Mouse (Mus musculus) stomach, embryonic 14.5 days (tissue): Measurements from ENCODE around the gene Ift172. TPM values are rescaled to one million over a fixed set of nuclear protein-coding genes. Genes with fewer than 3 reads are reported as not detected.
"Not testable (repeated sequence)": the region's sequence is repeated elsewhere in the genome, so short reads cannot be mapped to it uniquely, and the experiment has no call there.

Source experiments
- ATAC-seq: fragments of 200-750 bp; cut with Nextera tagmentation; 2 replicates; pipeline ENCODE4 v1.8.0; 2017; ENCODE audit warnings: low read depth, moderate TSS enrichment; ENCODE audit not compliant: insufficient number of reproducible peaks, insufficient read depth, low FRiP score
- H3K27ac ChIP-seq: fragments of 300-500 bp; sonication (generic); 2 replicates; pipeline ENCODE4 v1.5.1; 2014; ENCODE audit warnings: mild to moderate bottlenecking, low read length, moderate library complexity, mixed read lengths
- H3K27me3 ChIP-seq: fragments of 300-500 bp; sonication (generic); 2 replicates; pipeline ENCODE4 v1.6.1; 2014; ENCODE audit warnings: low read length, control low read depth, mixed read lengths; ENCODE audit not compliant: control insufficient read depth, insufficient read depth
- H3K36me3 ChIP-seq: fragments of 300-500 bp; sonication (generic); 2 replicates; pipeline ENCODE4 v1.6.1; 2014; ENCODE audit warnings: mild to moderate bottlenecking, control low read depth, low read length, moderate library complexity, mixed read lengths; ENCODE audit not compliant: control insufficient read depth, insufficient read depth
- H3K4me1 ChIP-seq: fragments of 300-500 bp; sonication (generic); 2 replicates; pipeline ENCODE4 v1.6.1; 2014; ENCODE audit warnings: low read length, control low read depth, mixed read lengths; ENCODE audit not compliant: control insufficient read depth, insufficient read depth
- H3K4me2 ChIP-seq: fragments of 300-500 bp; sonication (generic); replicated peaks from 2 replicates; pipeline ENCODE4 v1.6.1; 2014; ENCODE audit warnings: low read depth, low read length, control low read depth
- H3K4me3 ChIP-seq: fragments of 300-500 bp; sonication (generic); 2 replicates; pipeline ENCODE4 v1.5.1; 2014; ENCODE audit warnings: low read depth, low read length, control low read depth
- H3K9ac ChIP-seq: fragments of 300-500 bp; sonication (generic); replicated peaks from 2 replicates; pipeline ENCODE4 v1.6.1; 2014; ENCODE audit warnings: low read depth, mild to moderate bottlenecking, control low read depth, low read length, moderate library complexity, mixed read lengths
- H3K9me3 ChIP-seq: fragments of 300-500 bp; sonication (generic); 2 replicates; pipeline ENCODE4 v1.6.1; 2016; ENCODE audit warnings: low read depth, low read length, control low read depth; ENCODE audit not compliant: control insufficient read depth
- WGBS: fragments of 180-500 bp; shearing (Covaris S2); extraction: QIAGEN DNeasy Blood & Tissue Kit; methylation state at CpG from one replicate; pipeline ENCODE4 v1.1.7; 2014; 5-methylcytosine and 5-hydroxymethylcytosine counted together
- polyA plus RNA-seq: library from polyadenylated mRNA; unstranded; fragments of >200 nt; fragmentation: Nextera tagmentation; extraction: Ambion mirVana; gene quantifications from 2 replicates; pipeline ENCODE4 v1.2.1, GENCODE M21; 2014

Ift172 gene
- polyA plus RNA-seq, 1 experiment from 2014 or later: 35.5 TPM

- Histone ChIP-seq H3K4me1 (0 out of 2 replicates have a peak, but pooled peaks cover 4% of the 10 kb centered on the region), H3K27me3 (no peaks in the 10 kb centered on the region), H3K27ac (no peak overlapping the region), H3K4me3 (peak overlapping the region; percentile 100), H3K4me2 (peak overlapping the region; percentile 84), H3K36me3 (no peaks in the 10 kb centered on the region), H3K9me3 (no peaks in the 10 kb centered on the region), H3K9ac (no peak overlapping the region)
- 2% methylated on average over 2 of the region's 2 CpGs for WGBS
- no peak for ATAC-seq
Measured at GRCm38 (mm10) chr5:31219070-31219469, 71.8 kb downstream of the Ift172 start.

GRCm38 (mm10) chr5:31218294-31218693 is 72.6 kb downstream of the Ift172 start:
- Histone ChIP-seq H3K27ac (no peak overlapping the region), H3K9ac (no peak overlapping the region), H3K27me3 (no peaks in the 10 kb centered on the region), H3K4me2 (no peak overlapping the region), H3K4me3 (no peak overlapping the region), H3K9me3 (no peaks in the 10 kb centered on the region), H3K36me3 (no peaks in the 10 kb centered on the region), H3K4me1 (0 out of 2 replicates have a peak, but pooled peaks cover 4% of the 10 kb centered on the region)
- ATAC-seq: no peak
- 56% methylated on average over 7 of the region's 7 CpGs for WGBS

- not testable (repeated sequence) for H3K36me3 ChIP-seq, H3K27me3 ChIP-seq, H3K27ac ChIP-seq, ATAC-seq, H3K9ac ChIP-seq, H3K9me3 ChIP-seq, H3K4me1 ChIP-seq, H3K4me3 ChIP-seq, H3K4me2 ChIP-seq
- 91% methylated on average over 6 of the region's 6 CpGs for WGBS
Measured at GRCm38 (mm10) chr5:31216554-31216953, 74.4 kb downstream of the Ift172 start.

GRCm38 (mm10) chr5:31204421-31204820 is 86.5 kb downstream of the Ift172 start:
- Histone ChIP-seq H3K27me3 (no peaks in the 10 kb centered on the region), H3K4me2 (no peak overlapping the region), H3K9me3 (peaks cover 5% of the 10 kb centered on the region), H3K4me1 (peaks cover 12% of the 10 kb centered on the region; the same call in 1 of the 2 replicates), H3K4me3 (no peak overlapping the region), H3K36me3 (peaks cover 44% of the 10 kb centered on the region), H3K27ac (no peak overlapping the region), H3K9ac (no peak overlapping the region)
- ATAC-seq: no peak
- WGBS: 92% methylated on average over 6 of the region's 6 CpGs

- WGBS: 91% methylated on average over 2 of the region's 2 CpGs
- Histone ChIP-seq H3K27ac (no peak overlapping the region), H3K36me3 (peaks cover 49% of the 10 kb centered on the region), H3K4me2 (no peak overlapping the region), H3K4me1 (peaks cover 12% of the 10 kb centered on the region; the same call in 1 of the 2 replicates), H3K4me3 (no peak overlapping the region), H3K27me3 (no peaks in the 10 kb centered on the region), H3K9me3 (peaks cover 5% of the 10 kb centered on the region), H3K9ac (no peak overlapping the region)
- ATAC-seq: no peak
Measured at GRCm38 (mm10) chr5:31203866-31204265, 87.0 kb downstream of the Ift172 start.

Other genes starting within 250 kb of the Ift172 start
- 173 and 186 TPM in 2 replicates for gene Atraid, start 242.8 kb downstream of the Ift172 start, polyA plus RNA-seq
- gene Slc5a6, start 242.2 kb downstream of the Ift172 start, polyA plus RNA-seq: 9.2 and 9.7 TPM in 2 replicates
- 21.7 and 26.3 TPM in 2 replicates for gene Cad, start 236.3 kb downstream of the Ift172 start, polyA plus RNA-seq
- not detected in 2 replicates for gene Dnajc5g, start 184.8 kb downstream of the Ift172 start, polyA plus RNA-seq
- gene Slc30a3, start 182.9 kb downstream of the Ift172 start, polyA plus RNA-seq: 0.30 and 0.52 TPM in 2 replicates
- gene Trim54, start 174.4 kb downstream of the Ift172 start, polyA plus RNA-seq: not detected in 2 replicates
- not detected in 2 replicates for gene Ucn, start 152.3 kb downstream of the Ift172 start, polyA plus RNA-seq
- 69.8 and 72.3 TPM in 2 replicates for gene Mpv17, start 136.9 kb downstream of the Ift172 start, polyA plus RNA-seq
- gene Gm29609, start 111.2 kb downstream of the Ift172 start, polyA plus RNA-seq: 1.1 and 1.8 TPM in 2 replicates
- 63.2 and 77.7 TPM in 2 replicates for gene Gtf3c2, start 111.0 kb downstream of the Ift172 start, polyA plus RNA-seq
- 123 and 125 TPM in 2 replicates for gene Snx17, start 97.9 kb downstream of the Ift172 start, polyA plus RNA-seq
- gene Eif2b4, start 97.7 kb downstream of the Ift172 start, polyA plus RNA-seq: 52.5 and 60.2 TPM in 2 replicates
- 5.1 and 5.6 TPM in 2 replicates for gene Zfp513, start 88.8 kb downstream of the Ift172 start, polyA plus RNA-seq
- 108 and 112 TPM in 2 replicates for gene Ppm1g, start 70.4 kb downstream of the Ift172 start, polyA plus RNA-seq
- 168 and 169 TPM in 2 replicates for gene Nrbp1, start 50.3 kb downstream of the Ift172 start, polyA plus RNA-seq
- gene Gm9970, start 49.9 kb downstream of the Ift172 start, polyA plus RNA-seq: 0.51 and 1.0 TPM in 2 replicates
- 63.6 and 68.9 TPM in 2 replicates for gene Krtcap3, start 39.4 kb downstream of the Ift172 start, polyA plus RNA-seq
- 44.4 and 46.0 TPM in 2 replicates for gene Fndc4, start 5.0 kb upstream of the Ift172 start, polyA plus RNA-seq
- gene Gckr, start 6.3 kb upstream of the Ift172 start, polyA plus RNA-seq: 0.32 TPM in 1 of 2 replicates, not detected in the other
- gene Zfp512, start 161.3 kb upstream of the Ift172 start, polyA plus RNA-seq: 51.8 and 55.5 TPM in 2 replicates
- not detected in 2 replicates for gene 4930548H24Rik, start 194.6 kb upstream of the Ift172 start, polyA plus RNA-seq
- 54.2 and 66.3 TPM in 2 replicates for gene Gpn1, start 203.6 kb upstream of the Ift172 start, polyA plus RNA-seq
- gene Slc4a1ap, start 235.9 kb upstream of the Ift172 start, polyA plus RNA-seq: 30.5 and 35.5 TPM in 2 replicates
- 20.7 and 21.4 TPM in 2 replicates for gene Supt7l, start 236.7 kb upstream of the Ift172 start, polyA plus RNA-seq